Mouse (Mus musculus): Measurements from ENCODE around the gene Fbxo27. TPM values are rescaled to one million over a fixed set of nuclear protein-coding genes. Genes with fewer than 3 reads are reported as not detected.

Gene Fbxo27
- polyA plus RNA-seq (2012; fragmentation: generic; extraction: Trizol): 0.01 TPM
- long read RNA-seq, experiment 1: 0 reads
- long read RNA-seq, experiment 2: 0 reads

DNA sequence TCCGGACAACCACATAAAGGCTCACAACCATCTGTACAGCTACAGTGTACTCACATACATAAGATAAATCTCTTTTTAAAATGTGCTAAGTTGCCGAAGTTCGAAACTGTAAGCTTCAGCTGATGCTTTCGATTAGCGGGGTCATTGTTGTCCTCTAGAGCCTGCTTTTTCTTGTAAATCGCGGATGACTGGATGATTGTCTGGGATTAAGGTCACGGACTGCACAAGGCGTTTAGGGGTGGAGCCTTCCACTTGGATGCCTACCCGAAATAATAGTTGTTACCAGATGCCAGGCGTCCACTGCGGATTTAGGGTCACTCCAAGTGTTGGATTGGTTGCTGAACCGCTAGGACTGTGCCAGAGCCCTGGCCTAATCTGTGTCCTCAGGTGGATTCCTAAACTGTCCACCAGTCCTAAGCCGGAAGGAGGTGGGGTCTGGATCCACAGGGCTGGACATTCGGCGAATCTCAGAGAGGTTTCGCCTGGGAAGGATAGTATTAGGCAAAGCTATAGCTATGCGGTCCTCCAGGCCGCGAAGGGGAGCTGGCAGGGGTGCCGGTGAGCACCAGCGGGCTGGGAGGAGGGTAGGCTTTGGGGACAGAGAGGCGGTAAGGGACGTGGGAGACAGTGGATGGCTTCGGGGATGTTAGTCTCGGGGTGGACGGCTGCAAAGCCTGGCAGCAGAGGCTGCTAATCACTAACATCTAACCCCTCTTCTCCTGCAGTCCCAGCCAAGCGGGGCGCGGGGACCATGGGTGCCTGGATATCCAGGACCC is at the start of gene Fbxo27:
Gene Fbxo27 (plus strand): TSS at position 305 of the 776 bp plus-strand sequence.
- no peak for TF ChIP-seq MYOG (IDR thresholded peaks at IDR 0.05; ENCODE audit: control insufficient read depth, extremely low read depth, insufficient read length)
- TF ChIP-seq CEBPB (IDR thresholded peaks at IDR 0.05; ENCODE audit: low read depth): no peak
- no peak for TF ChIP-seq MYOD1 (IDR thresholded peaks at IDR 0.05; ENCODE audit: control insufficient read depth, insufficient read length, low read depth)
- no peak for TF ChIP-seq FOSL1 (IDR thresholded peaks at IDR 0.05; ENCODE audit: insufficient read depth, low read length, poor library complexity, severe bottlenecking)
- TF ChIP-seq MAX (IDR thresholded peaks at IDR 0.05): no peak
- TF ChIP-seq USF1 (IDR thresholded peaks at IDR 0.05; ENCODE audit: low read depth): no peak
- TF ChIP-seq CTCF (IDR thresholded peaks at IDR 0.05; ENCODE audit: control insufficient read depth, insufficient read depth, insufficient read length): no peak
- no peaks in the 10 kb centered on the region for H3K36me3 ChIP-seq (ENCODE audit: control insufficient read depth, insufficient read depth)
- H3K27me3 ChIP-seq (ENCODE audit: control insufficient read depth, insufficient read depth, insufficient read length): peaks cover 15% of the 10 kb centered on the region
- H3K79me2 ChIP-seq (ENCODE audit: control insufficient read depth, insufficient read depth): no peaks in the 10 kb centered on the region
- H3K4me3 ChIP-seq (ENCODE audit: insufficient read depth, poor library complexity, severe bottlenecking): no peak within 1 kb of the TSS
- no peak within 1 kb of the TSS for H3ac ChIP-seq (ENCODE audit: control insufficient read depth, insufficient read length, low read depth)
- H3K79me3 ChIP-seq (ENCODE audit: low read depth): no peaks in the 10 kb centered on the region

- no peaks in the 10 kb centered on the region for H3K79me3 ChIP-seq (ENCODE audit: low read depth)
- H3K36me3 ChIP-seq (ENCODE audit: control insufficient read depth, insufficient read depth): no peaks in the 10 kb centered on the region
- H3ac ChIP-seq (ENCODE audit: control insufficient read depth, insufficient read length, low read depth): no peak overlapping the region
- H3K27me3 ChIP-seq (ENCODE audit: control insufficient read depth, insufficient read depth, insufficient read length): peaks cover 13% of the 10 kb centered on the region
- H3K4me3 ChIP-seq (ENCODE audit: insufficient read depth, poor library complexity, severe bottlenecking): no peak overlapping the region
- no peaks in the 10 kb centered on the region for H3K79me2 ChIP-seq (ENCODE audit: control insufficient read depth, insufficient read depth)
- TF ChIP-seq MYOD1 (IDR thresholded peaks at IDR 0.05; ENCODE audit: control insufficient read depth, insufficient read length, low read depth): peak; percentile 10
- no peak for TF ChIP-seq MAX (IDR thresholded peaks at IDR 0.05)
Measured at GRCm38 (mm10) chr7:28645366-28645765, 47.3 kb upstream of the Fbxo27 start.

- peaks cover 11% of the 10 kb centered on the region for H3K27me3 ChIP-seq (ENCODE audit: control insufficient read depth, insufficient read depth, insufficient read length)
- no peaks in the 10 kb centered on the region for H3K79me3 ChIP-seq (ENCODE audit: low read depth)
- no peaks in the 10 kb centered on the region for H3K79me2 ChIP-seq (ENCODE audit: control insufficient read depth, insufficient read depth)
- H3K4me3 ChIP-seq (ENCODE audit: insufficient read depth, poor library complexity, severe bottlenecking): no peak overlapping the region
- H3K36me3 ChIP-seq (ENCODE audit: control insufficient read depth, insufficient read depth): no peaks in the 10 kb centered on the region
- no peak for TF ChIP-seq CTCF (IDR thresholded peaks at IDR 0.05; ENCODE audit: control insufficient read depth, insufficient read depth, insufficient read length)
- H3ac ChIP-seq (ENCODE audit: control insufficient read depth, insufficient read length, low read depth): no peak overlapping the region
Measured at GRCm38 (mm10) chr7:28645947-28646475, 46.6 kb upstream of the Fbxo27 start.

- Histone ChIP-seq H3K36me3 (ENCODE audit: control insufficient read depth, insufficient read depth) (no peaks in the 10 kb centered on the region), H3K79me3 (ENCODE audit: low read depth) (no peaks in the 10 kb centered on the region), H3K79me2 (ENCODE audit: control insufficient read depth, insufficient read depth) (no peaks in the 10 kb centered on the region), H3K27me3 (ENCODE audit: control insufficient read depth, insufficient read depth, insufficient read length) (peaks cover 8% of the 10 kb centered on the region), H3ac (ENCODE audit: control insufficient read depth, insufficient read length, low read depth) (no peak overlapping the region), H3K4me3 (ENCODE audit: insufficient read depth, poor library complexity, severe bottlenecking) (no peak overlapping the region)
- TF ChIP-seq MYOG (IDR thresholded peaks at IDR 0.05; ENCODE audit: control insufficient read depth, extremely low read depth, insufficient read length) (no peak), MAX (IDR thresholded peaks at IDR 0.05) (no peak), MYOD1 (IDR thresholded peaks at IDR 0.05; ENCODE audit: control insufficient read depth, insufficient read length, low read depth) (no peak), CEBPB (IDR thresholded peaks at IDR 0.05; ENCODE audit: low read depth) (no peak), FOSL1 (IDR thresholded peaks at IDR 0.05; ENCODE audit: insufficient read depth, low read length, poor library complexity, severe bottlenecking) (no peak), USF1 (IDR thresholded peaks at IDR 0.05; ENCODE audit: low read depth) (no peak), CTCF (IDR thresholded peaks at IDR 0.05; ENCODE audit: control insufficient read depth, insufficient read depth, insufficient read length) (no peak)
Measured at GRCm38 (mm10) chr7:28647016-28647415, 45.6 kb upstream of the Fbxo27 start.

- Histone ChIP-seq H3K4me3 (ENCODE audit: insufficient read depth, poor library complexity, severe bottlenecking) (no peak overlapping the region), H3K79me2 (ENCODE audit: control insufficient read depth, insufficient read depth) (no peaks in the 10 kb centered on the region), H3ac (ENCODE audit: control insufficient read depth, insufficient read length, low read depth) (no peak overlapping the region), H3K27me3 (ENCODE audit: control insufficient read depth, insufficient read depth, insufficient read length) (peaks cover 21% of the 10 kb centered on the region), H3K36me3 (ENCODE audit: control insufficient read depth, insufficient read depth) (no peaks in the 10 kb centered on the region), H3K79me3 (ENCODE audit: low read depth) (no peaks in the 10 kb centered on the region)
- TF ChIP-seq USF1 (IDR thresholded peaks at IDR 0.05; ENCODE audit: low read depth): no peak
- TF ChIP-seq CTCF (IDR thresholded peaks at IDR 0.05; ENCODE audit: control insufficient read depth, insufficient read depth, insufficient read length): no peak
- no peak for TF ChIP-seq CEBPB (IDR thresholded peaks at IDR 0.05; ENCODE audit: low read depth)
- TF ChIP-seq MAX (IDR thresholded peaks at IDR 0.05): no peak
- TF ChIP-seq MYOD1 (IDR thresholded peaks at IDR 0.05; ENCODE audit: control insufficient read depth, insufficient read length, low read depth): no peak
- TF ChIP-seq FOSL1 (IDR thresholded peaks at IDR 0.05; ENCODE audit: insufficient read depth, low read length, poor library complexity, severe bottlenecking): no peak
- TF ChIP-seq MYOG (IDR thresholded peaks at IDR 0.05; ENCODE audit: control insufficient read depth, extremely low read depth, insufficient read length): no peak
Measured at GRCm38 (mm10) chr7:28651157-28651556, 41.5 kb upstream of the Fbxo27 start.

- peaks cover 21% of the 10 kb centered on the region for H3K27me3 ChIP-seq (ENCODE audit: control insufficient read depth, insufficient read depth, insufficient read length)
- H3K4me3 ChIP-seq (ENCODE audit: insufficient read depth, poor library complexity, severe bottlenecking): no peak overlapping the region
- no peak overlapping the region for H3ac ChIP-seq (ENCODE audit: control insufficient read depth, insufficient read length, low read depth)
- H3K79me2 ChIP-seq (ENCODE audit: control insufficient read depth, insufficient read depth): no peaks in the 10 kb centered on the region
- no peaks in the 10 kb centered on the region for H3K36me3 ChIP-seq (ENCODE audit: control insufficient read depth, insufficient read depth)
- TF ChIP-seq MAX (IDR thresholded peaks at IDR 0.05) (no peak), CTCF (IDR thresholded peaks at IDR 0.05; ENCODE audit: control insufficient read depth, insufficient read depth, insufficient read length) (no peak), MYOG (IDR thresholded peaks at IDR 0.05; ENCODE audit: control insufficient read depth, extremely low read depth, insufficient read length) (no peak), FOSL1 (IDR thresholded peaks at IDR 0.05; ENCODE audit: insufficient read depth, low read length, poor library complexity, severe bottlenecking) (no peak), CEBPB (IDR thresholded peaks at IDR 0.05; ENCODE audit: low read depth) (no peak), MYOD1 (IDR thresholded peaks at IDR 0.05; ENCODE audit: control insufficient read depth, insufficient read length, low read depth) (no peak), USF1 (IDR thresholded peaks at IDR 0.05; ENCODE audit: low read depth) (no peak)
- no peaks in the 10 kb centered on the region for H3K79me3 ChIP-seq (ENCODE audit: low read depth)
Measured at GRCm38 (mm10) chr7:28656430-28656829, 36.2 kb upstream of the Fbxo27 start.

All from C2C12 (cell line).